Mouse (Mus musculus) heart, embryonic 12.5 days (tissue): ENCODE measurements at regions not wholly inside any gene's neighbourhood (a gene's known extent, or its start where the extent isn't known, plus 50 kb on each side); places are given as distances from the start of the nearest gene placed in this dataset.

ENCODE experiments used
- ATAC-seq: fragments of 200-750 bp; cut with Nextera tagmentation; 2 replicates; pipeline ENCODE4 v1.8.0; 2017; ENCODE audit warnings: moderate TSS enrichment, moderate library complexity; ENCODE audit not compliant: insufficient number of reproducible peaks, low FRiP score
- H3K27ac ChIP-seq: fragments of 300-500 bp; sonication (generic); 2 replicates; pipeline ENCODE4 v1.5.1; 2016; ENCODE audit warnings: mild to moderate bottlenecking, moderate library complexity; ENCODE audit not compliant: poor library complexity, severe bottlenecking
- H3K27me3 ChIP-seq: fragments of 300-500 bp; sonication (generic); replicated peaks from 2 replicates; pipeline ENCODE4 v1.6.1; 2016; ENCODE audit warnings: mild to moderate bottlenecking, moderate library complexity
- H3K36me3 ChIP-seq: fragments of 300-500 bp; sonication (generic); 2 replicates; pipeline ENCODE4 v1.6.1; 2016; ENCODE audit warnings: mild to moderate bottlenecking, moderate library complexity
- H3K4me1 ChIP-seq: fragments of 300-500 bp; sonication (generic); replicated peaks from 2 replicates; pipeline ENCODE4 v1.6.1; 2016; ENCODE audit warnings: mild to moderate bottlenecking
- H3K4me2 ChIP-seq: fragments of 300-500 bp; sonication (generic); 2 replicates; pipeline ENCODE4 v1.6.1; 2016; ENCODE audit warnings: mild to moderate bottlenecking, moderate library complexity
- H3K4me3 ChIP-seq: fragments of 300-500 bp; sonication (generic); 2 replicates; pipeline ENCODE4 v1.5.1; 2016; ENCODE audit warnings: mild to moderate bottlenecking
- H3K9ac ChIP-seq: fragments of 300-500 bp; sonication (generic); 2 replicates; pipeline ENCODE4 v1.6.1; 2016; ENCODE audit warnings: mild to moderate bottlenecking, moderate library complexity
- H3K9me3 ChIP-seq: fragments of 300-500 bp; sonication (generic); replicated peaks from 2 replicates; pipeline ENCODE4 v1.6.1; 2016; ENCODE audit warnings: mild to moderate bottlenecking, moderate library complexity
- WGBS: fragments of 180-500 bp; shearing (Covaris S2); methylation state at CpG from one replicate; pipeline ENCODE4 v1.1.7; 2016; 5-methylcytosine and 5-hydroxymethylcytosine counted together

- no peaks in the 10 kb centered on the region for H3K4me1 ChIP-seq
- no peaks in the 10 kb centered on the region for H3K36me3 ChIP-seq
- ATAC-seq = no peak
- H3K9me3 ChIP-seq = no peaks in the 10 kb centered on the region
- no peaks in the 10 kb centered on the region for H3K27me3 ChIP-seq
- no peak overlapping the region for H3K9ac ChIP-seq
- no peak overlapping the region for H3K4me2 ChIP-seq
- no peak overlapping the region for H3K27ac ChIP-seq
- no peak overlapping the region for H3K4me3 ChIP-seq
- WGBS = 70% methylated on average over 4 of the region's 4 CpGs
Observed at GRCm38 (mm10) chr1:75862757-75863156, 316.7 kb downstream of the Slc4a3 start.

- Histone ChIP-seq H3K27ac (no peak overlapping the region), H3K9ac (no peak overlapping the region), H3K4me3 (no peak overlapping the region), H3K4me2 (no peak overlapping the region), H3K27me3 (no peaks in the 10 kb centered on the region), H3K36me3 (no peaks in the 10 kb centered on the region), H3K4me1 (no peaks in the 10 kb centered on the region), H3K9me3 (no peaks in the 10 kb centered on the region)
- no peak for ATAC-seq
- 77% methylated on average over 6 of the region's 6 CpGs for WGBS
Observed at GRCm38 (mm10) chr1:75866556-75866955, 320.5 kb downstream of the Slc4a3 start.

- Histone ChIP-seq H3K9ac (no peak overlapping the region), H3K9me3 (no peaks in the 10 kb centered on the region), H3K4me2 (no peak overlapping the region), H3K4me1 (no peaks in the 10 kb centered on the region), H3K36me3 (no peaks in the 10 kb centered on the region), H3K27ac (no peak overlapping the region), H3K27me3 (no peaks in the 10 kb centered on the region), H3K4me3 (no peak overlapping the region)
- 79% methylated on average over 2 of the region's 2 CpGs for WGBS
- ATAC-seq = no peak
Observed at GRCm38 (mm10) chr1:75869414-75869813, 323.3 kb downstream of the Slc4a3 start.

GRCm38 (mm10) chr1:75869846-75870245, 323.8 kb downstream of the Slc4a3 start:
- no peaks in the 10 kb centered on the region for H3K36me3 ChIP-seq
- no peaks in the 10 kb centered on the region for H3K9me3 ChIP-seq
- H3K27ac ChIP-seq = no peak overlapping the region
- H3K4me3 ChIP-seq = no peak overlapping the region
- no peaks in the 10 kb centered on the region for H3K4me1 ChIP-seq
- no peak for ATAC-seq
- H3K27me3 ChIP-seq = no peaks in the 10 kb centered on the region
- H3K9ac ChIP-seq = no peak overlapping the region
- 72% methylated on average over 5 of the region's 5 CpGs for WGBS
- H3K4me2 ChIP-seq = no peak overlapping the region

GRCm38 (mm10) chr1:75873911-75874310, 327.8 kb downstream of the Slc4a3 start:
- Histone ChIP-seq H3K36me3 (no peaks in the 10 kb centered on the region), H3K27ac (no peak overlapping the region), H3K9me3 (no peaks in the 10 kb centered on the region), H3K9ac (no peak overlapping the region), H3K4me1 (no peaks in the 10 kb centered on the region), H3K4me2 (no peak overlapping the region), H3K27me3 (no peaks in the 10 kb centered on the region), H3K4me3 (no peak overlapping the region)
- ATAC-seq = no peak
- 80% methylated on average over 6 of the region's 6 CpGs for WGBS

GRCm38 (mm10) chr1:75877209-75877608, 331.1 kb downstream of the Slc4a3 start:
- H3K4me1 ChIP-seq = no peaks in the 10 kb centered on the region
- H3K27me3 ChIP-seq = no peaks in the 10 kb centered on the region
- H3K4me3 ChIP-seq = no peak overlapping the region
- H3K9me3 ChIP-seq = no peaks in the 10 kb centered on the region
- no peak overlapping the region for H3K4me2 ChIP-seq
- no peaks in the 10 kb centered on the region for H3K36me3 ChIP-seq
- H3K27ac ChIP-seq = no peak overlapping the region
- no peak for ATAC-seq
- H3K9ac ChIP-seq = no peak overlapping the region
- WGBS = 78% methylated on average over 5 of the region's 5 CpGs

GRCm38 (mm10) chr1:75885632-75886031, 339.6 kb downstream of the Slc4a3 start:
- H3K27me3 ChIP-seq = no peaks in the 10 kb centered on the region
- H3K9me3 ChIP-seq = no peaks in the 10 kb centered on the region
- ATAC-seq = no peak
- 27% methylated on average over 7 of the region's 7 CpGs for WGBS
- H3K4me3 ChIP-seq = no peak overlapping the region
- H3K36me3 ChIP-seq = no peaks in the 10 kb centered on the region
- H3K27ac ChIP-seq = no peak overlapping the region
- H3K4me1 ChIP-seq = no peaks in the 10 kb centered on the region
- H3K9ac ChIP-seq = no peak overlapping the region
- no peak overlapping the region for H3K4me2 ChIP-seq

- H3K4me2 ChIP-seq = no peak overlapping the region
- no peaks in the 10 kb centered on the region for H3K4me1 ChIP-seq
- 32% methylated on average over 9 of the region's 9 CpGs for WGBS
Observed at GRCm38 (mm10) chr1:75888499-75889208, 342.6 kb downstream of the Slc4a3 start.

GRCm38 (mm10) chr1:75889847-75890591, 344.0 kb downstream of the Slc4a3 start:
- WGBS = 68% methylated on average over 4 of the region's 4 CpGs
- Histone ChIP-seq H3K9ac (no peak overlapping the region), H3K4me3 (no peak overlapping the region), H3K9me3 (0 out of 2 replicates have a peak, but pooled peaks cover 8% of the 10 kb centered on the region), H3K36me3 (no peaks in the 10 kb centered on the region), H3K4me2 (no peak overlapping the region), H3K4me1 (no peaks in the 10 kb centered on the region), H3K27me3 (no peaks in the 10 kb centered on the region), H3K27ac (no peak overlapping the region)
- no peak for ATAC-seq

More at GRCm38 (mm10) chr1:75888499-75889208, 342.6 kb downstream of the Slc4a3 start:
- no peak for ATAC-seq
- H3K27ac ChIP-seq = no peak overlapping the region
- no peak overlapping the region for H3K9ac ChIP-seq
- no peaks in the 10 kb centered on the region for H3K27me3 ChIP-seq
- no peak overlapping the region for H3K4me3 ChIP-seq
- H3K9me3 ChIP-seq = 0 out of 2 replicates have a peak, but pooled peaks cover 5% of the 10 kb centered on the region
- H3K36me3 ChIP-seq = no peaks in the 10 kb centered on the region

- Histone ChIP-seq H3K36me3 (no peaks in the 10 kb centered on the region), H3K4me2 (no peak overlapping the region), H3K9ac (no peak overlapping the region), H3K4me1 (no peaks in the 10 kb centered on the region), H3K27me3 (no peaks in the 10 kb centered on the region), H3K4me3 (no peak overlapping the region), H3K27ac (no peak overlapping the region), H3K9me3 (0 out of 2 replicates have a peak, but pooled peaks cover 8% of the 10 kb centered on the region)
- 83% methylated on average over 10 of the region's 10 CpGs for WGBS
- no peak for ATAC-seq
Observed at GRCm38 (mm10) chr1:75890636-75891276, 344.7 kb downstream of the Slc4a3 start.

- H3K4me3 ChIP-seq = no peak overlapping the region
- no peaks in the 10 kb centered on the region for H3K4me1 ChIP-seq
- no peak overlapping the region for H3K9ac ChIP-seq
- H3K4me2 ChIP-seq = no peak overlapping the region
- no peak for ATAC-seq
- no peaks in the 10 kb centered on the region for H3K27me3 ChIP-seq
- no peaks in the 10 kb centered on the region for H3K36me3 ChIP-seq
- 92% methylated on average over 1 of the region's 1 CpGs for WGBS
- 0 out of 2 replicates have a peak, but pooled peaks cover 12% of the 10 kb centered on the region for H3K9me3 ChIP-seq
- no peak overlapping the region for H3K27ac ChIP-seq
Observed at GRCm38 (mm10) chr1:75895550-75895949, 349.5 kb downstream of the Slc4a3 start.
